Mouse (Mus musculus) midbrain, postnatal 0 days (tissue): ENCODE data around the gene Atg16l2. TPM values are rescaled to one million over a fixed set of nuclear protein-coding genes. Genes with fewer than 3 reads are reported as not detected.

ENCODE experiments used
- ATAC-seq: fragments of 200-750 bp; cut with Nextera tagmentation; 2 replicates; pipeline ENCODE4 v1.8.0; 2017; ENCODE audit warnings: moderate number of reproducible peaks, mild to moderate bottlenecking, moderate TSS enrichment, moderate library complexity; ENCODE audit not compliant: low FRiP score
- DNase-seq: peaks from one replicate; pipeline ENCODE4 v3.0.0-alpha.2; 2015; ENCODE audit warnings: low spot score
- H3K27ac ChIP-seq: fragments of 300-500 bp; sonication (generic); 2 replicates; pipeline ENCODE4 v1.5.1; 2014; ENCODE audit warnings: low read depth, mild to moderate bottlenecking, low read length, mixed read lengths
- H3K27me3 ChIP-seq: fragments of 300-500 bp; sonication (generic); 2 replicates; pipeline ENCODE4 v1.6.1; 2014; ENCODE audit warnings: low read length, control low read depth, mixed read lengths; ENCODE audit not compliant: insufficient read depth
- H3K36me3 ChIP-seq: fragments of 300-500 bp; sonication (generic); 2 replicates; pipeline ENCODE4 v1.6.1; 2014; ENCODE audit warnings: low read length, control low read depth, mixed read lengths; ENCODE audit not compliant: insufficient read depth
- H3K4me1 ChIP-seq: fragments of 300-500 bp; sonication (generic); 2 replicates; pipeline ENCODE4 v1.6.1; 2014; ENCODE audit warnings: mild to moderate bottlenecking, control low read depth, antibody characterized with exemption, low read length, mixed read lengths; ENCODE audit not compliant: insufficient read depth
- H3K4me2 ChIP-seq: fragments of 300-500 bp; sonication (generic); 2 replicates; pipeline ENCODE4 v1.6.1; 2014; ENCODE audit warnings: low read depth, mild to moderate bottlenecking, low read length, mixed read lengths; ENCODE audit not compliant: poor library complexity, severe bottlenecking
- H3K4me3 ChIP-seq: fragments of 300-500 bp; sonication (generic); 2 replicates; pipeline ENCODE4 v1.5.1; 2014; ENCODE audit warnings: low read depth, mild to moderate bottlenecking, low read length, moderate library complexity
- H3K9ac ChIP-seq: fragments of 300-500 bp; sonication (generic); replicated peaks from 2 replicates; pipeline ENCODE4 v1.6.1; 2014; ENCODE audit warnings: mild to moderate bottlenecking, low read length, moderate library complexity, mixed read lengths; ENCODE audit not compliant: poor library complexity, severe bottlenecking
- H3K9me3 ChIP-seq: fragments of 300-500 bp; sonication (generic); 2 replicates; pipeline ENCODE4 v1.6.1; 2016; ENCODE audit warnings: low read length, control low read depth
- CTCF ChIP-seq: IDR thresholded peaks from 2 replicates; pipeline ENCODE4 v1.5.1; 2016; ENCODE audit warnings: antibody characterized with exemption, mild to moderate bottlenecking
- WGBS: fragments of 180-500 bp; shearing (Covaris S2); extraction: QIAGEN DNeasy Blood & Tissue Kit; methylation state at CpG from one replicate; pipeline ENCODE4 v1.1.7; 2014; 5-methylcytosine and 5-hydroxymethylcytosine counted together
- polyA plus RNA-seq: library from polyadenylated mRNA; unstranded; fragments of >200 nt; fragmentation: Nextera tagmentation; extraction: Ambion mirVana; gene quantifications from 2 replicates; pipeline ENCODE4 v1.2.1, GENCODE M21; 2015
- total RNA-seq: library from RNA; depleted of rRNA; stranded (reverse); fragments of >200 nt; gene quantifications from 2 replicates; pipeline ENCODE4 v1.2.3, GENCODE M21; 2014

Atg16l2 gene
- total and polyA plus RNA-seq, 2 experiments from 2014 or later: 17.0 to 22.4 TPM

DNA sequence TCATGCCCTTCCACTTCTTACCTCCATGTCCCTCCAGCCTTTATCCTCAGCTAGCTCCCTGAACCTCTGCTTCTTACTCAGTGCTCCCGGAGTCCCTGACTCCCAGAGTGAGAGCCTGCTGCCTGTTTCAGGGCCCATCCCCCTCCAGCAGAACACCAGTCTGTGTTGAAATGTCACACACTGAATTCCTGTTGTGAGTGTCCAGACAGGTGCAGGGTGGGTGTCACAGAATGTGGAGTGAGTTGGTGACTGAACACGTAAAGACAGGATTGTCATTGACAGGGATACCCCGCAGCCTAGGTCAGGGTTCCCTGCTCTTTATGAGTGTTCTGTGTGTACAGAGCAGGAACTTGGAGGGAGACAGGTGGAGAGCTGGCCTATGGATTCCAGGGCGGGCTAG is 42.8 kb upstream of the Atg16l2 start:
- 79% methylated on average over 4 of the region's 4 CpGs for WGBS
- H3K4me3 ChIP-seq: no peak overlapping the region
- TF ChIP-seq CTCF: no peak

DNA sequence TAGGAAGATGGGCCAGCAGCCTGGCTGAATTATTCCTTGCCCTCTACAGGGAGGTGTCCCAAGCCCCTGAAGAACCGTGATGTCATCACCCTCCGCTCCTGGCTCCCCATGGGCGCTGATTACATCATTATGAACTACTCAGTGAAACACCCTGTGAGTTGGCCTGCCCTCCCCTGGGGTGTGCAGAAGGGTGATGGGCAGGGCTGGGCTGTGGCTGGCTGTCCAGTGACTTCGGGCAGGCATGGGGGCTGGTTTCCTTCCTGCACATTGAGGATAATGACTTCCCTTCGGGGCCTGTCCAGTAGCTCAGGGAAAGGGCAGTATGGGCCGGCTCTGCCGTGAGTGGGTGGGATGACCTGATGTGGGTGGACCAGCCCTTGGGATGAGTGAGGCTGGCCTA is 41.1 kb upstream of the Atg16l2 start:
- DNase-seq: no peak
- WGBS: 84% methylated on average over 7 of the region's 7 CpGs
- H3K27ac ChIP-seq: no peak overlapping the region
- 0 out of 2 replicates have a peak, but pooled peaks cover 2% of the 10 kb centered on the region for H3K36me3 ChIP-seq
- no peaks in the 10 kb centered on the region; the same call in 1 of the 2 replicates for H3K27me3 ChIP-seq
- TF ChIP-seq CTCF: no peak
- H3K4me2 ChIP-seq: no peak overlapping the region
- H3K9me3 ChIP-seq: no peaks in the 10 kb centered on the region
- 0 out of 2 replicates have a peak, but pooled peaks cover 5% of the 10 kb centered on the region for H3K4me1 ChIP-seq
- ATAC-seq: no peak
- H3K4me3 ChIP-seq: no peak overlapping the region
- no peak overlapping the region for H3K9ac ChIP-seq

More for the DNA sequence above, 42.8 kb upstream of the Atg16l2 start:
- H3K36me3 ChIP-seq: 0 out of 2 replicates have a peak, but pooled peaks cover 2% of the 10 kb centered on the region
- no peak overlapping the region for H3K27ac ChIP-seq
- no peaks in the 10 kb centered on the region; the same call in 1 of the 2 replicates for H3K27me3 ChIP-seq
- no peak for DNase-seq
- H3K4me2 ChIP-seq: no peak overlapping the region
- 0 out of 2 replicates have a peak, but pooled peaks cover 5% of the 10 kb centered on the region for H3K4me1 ChIP-seq
- H3K9ac ChIP-seq: no peak overlapping the region
- no peaks in the 10 kb centered on the region for H3K9me3 ChIP-seq
- no peak for ATAC-seq

DNA sequence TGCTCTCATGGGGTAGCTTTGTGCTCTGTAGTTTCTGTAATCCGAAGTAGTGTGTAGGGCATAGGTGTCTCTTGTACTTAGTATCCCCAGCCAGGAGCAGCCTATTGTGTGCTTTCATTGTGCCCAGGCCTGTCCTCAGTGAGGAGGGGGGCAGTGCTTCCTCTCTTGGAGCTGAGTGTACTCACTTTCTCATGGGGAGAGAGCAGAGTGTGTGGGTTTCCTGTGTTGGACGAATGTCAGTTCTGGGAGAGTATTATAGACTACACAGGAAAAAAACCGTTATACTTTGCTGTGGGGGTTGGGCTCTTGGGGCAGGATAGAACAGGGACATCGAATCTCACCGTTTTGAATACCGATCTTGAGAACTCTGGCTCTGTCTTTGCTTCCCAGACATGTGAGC is 39.4 kb upstream of the Atg16l2 start:
- Histone ChIP-seq H3K4me1 (no peaks in the 10 kb centered on the region), H3K27me3 (no peaks in the 10 kb centered on the region), H3K9ac (no peak overlapping the region), H3K27ac (no peak overlapping the region), H3K36me3 (0 out of 2 replicates have a peak, but pooled peaks cover 2% of the 10 kb centered on the region), H3K4me2 (no peak overlapping the region), H3K4me3 (no peak overlapping the region), H3K9me3 (no peaks in the 10 kb centered on the region)
- 63% methylated on average over 6 of the region's 6 CpGs for WGBS
- TF ChIP-seq CTCF: no peak
- no peak for ATAC-seq
- DNase-seq: no peak

DNA sequence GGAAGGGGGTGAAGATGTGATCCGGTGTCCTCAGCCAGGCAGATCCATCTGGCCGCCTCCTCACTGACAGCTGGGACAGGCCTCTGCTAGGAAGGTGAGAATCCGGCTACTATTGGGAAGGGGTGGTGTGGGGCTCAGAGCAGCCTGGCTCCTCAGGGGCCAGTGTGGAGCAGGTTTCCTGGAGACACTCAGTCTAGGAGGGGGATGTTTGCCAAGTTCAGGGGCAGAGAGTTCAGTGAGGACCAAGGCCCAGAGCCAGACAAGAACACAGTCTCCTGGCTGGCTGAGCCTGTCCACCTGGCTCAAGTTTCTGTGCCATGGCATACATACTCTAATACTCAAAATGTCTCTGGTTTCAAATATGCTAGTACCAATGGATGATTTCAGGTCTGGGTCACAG is 35.4 kb upstream of the Atg16l2 start:
- no peaks in the 10 kb centered on the region for H3K27me3 ChIP-seq
- no peaks in the 10 kb centered on the region for H3K36me3 ChIP-seq
- no peaks in the 10 kb centered on the region for H3K4me1 ChIP-seq
- ATAC-seq: no peak
- 91% methylated on average over 3 of the region's 3 CpGs for WGBS
- TF ChIP-seq CTCF: no peak
- no peak overlapping the region for H3K9ac ChIP-seq
- no peak overlapping the region for H3K27ac ChIP-seq
- no peak for DNase-seq
- H3K4me3 ChIP-seq: no peak overlapping the region
- H3K9me3 ChIP-seq: no peaks in the 10 kb centered on the region
- H3K4me2 ChIP-seq: no peak overlapping the region

DNA sequence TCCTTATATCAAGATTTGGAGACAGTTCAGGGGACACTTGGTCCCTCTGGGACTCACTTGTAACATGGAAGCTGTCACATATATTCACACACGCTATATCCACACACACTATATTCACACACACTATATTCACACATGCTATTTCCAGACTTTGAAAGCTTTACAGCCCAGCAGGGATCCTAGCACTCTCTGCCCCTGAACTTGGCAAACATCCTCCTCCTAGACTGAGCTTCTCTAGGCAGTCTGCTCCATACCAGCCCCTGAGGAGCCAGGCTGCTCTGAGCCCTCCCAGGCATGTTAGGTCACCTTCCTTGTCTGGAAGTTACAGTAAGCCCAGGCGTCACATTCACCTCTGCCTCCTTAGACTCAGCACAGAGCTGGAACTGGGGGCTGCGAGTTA is 34.6 kb upstream of the Atg16l2 start:
- ATAC-seq (no peak), DNase-seq (no peak)
- Histone ChIP-seq H3K9ac (no peak overlapping the region), H3K4me2 (no peak overlapping the region), H3K9me3 (no peaks in the 10 kb centered on the region), H3K27ac (no peak overlapping the region), H3K4me1 (no peaks in the 10 kb centered on the region), H3K36me3 (no peaks in the 10 kb centered on the region), H3K4me3 (no peak overlapping the region), H3K27me3 (no peaks in the 10 kb centered on the region)
- no peak for TF ChIP-seq CTCF
- 86% methylated on average over 3 of the region's 3 CpGs for WGBS

DNA sequence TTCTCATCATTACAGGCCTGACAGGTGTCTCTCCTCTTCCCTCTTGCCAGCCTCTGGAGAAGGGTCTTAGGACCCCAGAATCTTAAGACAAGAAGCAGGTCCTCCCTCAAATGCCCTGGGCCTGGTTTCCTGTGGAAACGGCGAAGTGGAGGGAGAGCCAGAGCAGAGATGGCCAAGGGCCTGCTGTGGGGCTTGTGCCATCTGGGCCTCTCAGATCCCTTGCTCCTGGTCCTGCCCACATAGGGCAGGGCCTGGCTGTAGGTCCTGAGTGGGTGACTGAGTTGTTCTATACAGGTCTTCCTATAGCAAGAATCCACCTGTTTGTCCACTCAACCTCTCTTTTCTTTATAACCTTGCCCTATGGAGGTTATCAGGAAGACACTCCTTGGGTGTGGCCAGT is 33.2 kb upstream of the Atg16l2 start:
- no peak overlapping the region for H3K27ac ChIP-seq
- no peaks in the 10 kb centered on the region for H3K36me3 ChIP-seq
- 86% methylated on average over 2 of the region's 2 CpGs for WGBS
- H3K4me3 ChIP-seq: no peak overlapping the region
- TF ChIP-seq CTCF: no peak
- H3K27me3 ChIP-seq: no peaks in the 10 kb centered on the region
- H3K9me3 ChIP-seq: no peaks in the 10 kb centered on the region
- no peaks in the 10 kb centered on the region for H3K4me1 ChIP-seq
- DNase-seq (no peak), ATAC-seq (no peak)
- no peak overlapping the region for H3K9ac ChIP-seq
- H3K4me2 ChIP-seq: no peak overlapping the region
